Mouse (Mus musculus) embryonic facial prominence, embryonic 11.5 days (tissue): Measurements from ENCODE around the gene Cacna1c. TPM values are rescaled to one million over a fixed set of nuclear protein-coding genes. Genes with fewer than 3 reads are reported as not detected.
A peak's percentile ranks its signal among the peaks of the same experiment; 100 is the strongest.

Experiments used
- ATAC-seq: fragments of 200-750 bp; cut with Nextera tagmentation; replicated peaks from 2 replicates; pipeline ENCODE4 v1.8.0; 2017; ENCODE audit warnings: low read depth; ENCODE audit not compliant: insufficient number of reproducible peaks, low FRiP score, low TSS enrichment
- DNase-seq: peaks from one replicate; pipeline ENCODE4 v3.0.0-alpha.2; 2015; ENCODE audit warnings: low spot score
- H3K27ac ChIP-seq: fragments of 300-500 bp; sonication (generic); replicated peaks from 2 replicates; pipeline ENCODE4 v1.5.1; 2014; ENCODE audit warnings: mild to moderate bottlenecking, low read depth, low read length, control low read depth
- H3K27me3 ChIP-seq: fragments of 300-500 bp; sonication (generic); 2 replicates; pipeline ENCODE4 v1.6.1; 2014; ENCODE audit warnings: mild to moderate bottlenecking, low read length, moderate library complexity, mixed read lengths; ENCODE audit not compliant: control insufficient read depth, insufficient read depth
- H3K36me3 ChIP-seq: fragments of 300-500 bp; sonication (generic); replicated peaks from 2 replicates; pipeline ENCODE4 v1.6.1; 2014; ENCODE audit warnings: low read depth, mild to moderate bottlenecking, low read length, moderate library complexity, mixed read lengths; ENCODE audit not compliant: control insufficient read depth, insufficient read depth
- H3K4me1 ChIP-seq: fragments of 300-500 bp; sonication (generic); 2 replicates; pipeline ENCODE4 v1.6.1; 2014; ENCODE audit warnings: low read length, mixed read lengths; ENCODE audit not compliant: control insufficient read depth, insufficient read depth
- H3K4me2 ChIP-seq: fragments of 300-500 bp; sonication (generic); 2 replicates; pipeline ENCODE4 v1.6.1; 2014; ENCODE audit warnings: low read depth, mild to moderate bottlenecking, control low read depth, low read length, moderate library complexity
- H3K4me3 ChIP-seq: fragments of 300-500 bp; sonication (generic); 2 replicates; pipeline ENCODE4 v1.5.1; 2014; ENCODE audit warnings: low read depth, low read length, control low read depth
- H3K9ac ChIP-seq: fragments of 300-500 bp; sonication (generic); replicated peaks from 2 replicates; pipeline ENCODE4 v1.6.1; 2014; ENCODE audit warnings: mild to moderate bottlenecking, control low read depth, low read length
- H3K9me3 ChIP-seq: fragments of 300-500 bp; sonication (generic); replicated peaks from 2 replicates; pipeline ENCODE4 v1.6.1; 2016; ENCODE audit warnings: mild to moderate bottlenecking, low read length, inconsistent platforms, mixed read lengths; ENCODE audit not compliant: control insufficient read depth
- WGBS: fragments of 180-500 bp; shearing (Covaris S2); extraction: QIAGEN DNeasy Blood & Tissue Kit; methylation state at CpG from one replicate; pipeline ENCODE4 v1.1.7; 2014; 5-methylcytosine and 5-hydroxymethylcytosine counted together
- polyA plus RNA-seq: library from polyadenylated mRNA; unstranded; fragments of >200 nt; fragmentation: Nextera tagmentation; extraction: Ambion mirVana; gene quantifications from 2 replicates; pipeline ENCODE4 v1.2.1, GENCODE M21; 2014

The Cacna1c gene
- polyA plus RNA-seq, 1 experiment from 2014 or later, result 4.3 TPM

- Histone ChIP-seq H3K9me3 (no peaks in the 10 kb centered on the region), H3K4me1 (no peaks in the 10 kb centered on the region), H3K9ac (no peak overlapping the region), H3K27me3 (no peaks in the 10 kb centered on the region), H3K36me3 (no peaks in the 10 kb centered on the region), H3K4me3 (no peak overlapping the region), H3K4me2 (no peak overlapping the region), H3K27ac (no peak overlapping the region)
- no peak for ATAC-seq
- 27% methylated on average over 3 of the region's 3 CpGs for WGBS
- DNase-seq, result peak; percentile 75
Measured at GRCm38 (mm10) chr6:119233066-119233465, 36.8 kb upstream of the Cacna1c start.

DNA sequence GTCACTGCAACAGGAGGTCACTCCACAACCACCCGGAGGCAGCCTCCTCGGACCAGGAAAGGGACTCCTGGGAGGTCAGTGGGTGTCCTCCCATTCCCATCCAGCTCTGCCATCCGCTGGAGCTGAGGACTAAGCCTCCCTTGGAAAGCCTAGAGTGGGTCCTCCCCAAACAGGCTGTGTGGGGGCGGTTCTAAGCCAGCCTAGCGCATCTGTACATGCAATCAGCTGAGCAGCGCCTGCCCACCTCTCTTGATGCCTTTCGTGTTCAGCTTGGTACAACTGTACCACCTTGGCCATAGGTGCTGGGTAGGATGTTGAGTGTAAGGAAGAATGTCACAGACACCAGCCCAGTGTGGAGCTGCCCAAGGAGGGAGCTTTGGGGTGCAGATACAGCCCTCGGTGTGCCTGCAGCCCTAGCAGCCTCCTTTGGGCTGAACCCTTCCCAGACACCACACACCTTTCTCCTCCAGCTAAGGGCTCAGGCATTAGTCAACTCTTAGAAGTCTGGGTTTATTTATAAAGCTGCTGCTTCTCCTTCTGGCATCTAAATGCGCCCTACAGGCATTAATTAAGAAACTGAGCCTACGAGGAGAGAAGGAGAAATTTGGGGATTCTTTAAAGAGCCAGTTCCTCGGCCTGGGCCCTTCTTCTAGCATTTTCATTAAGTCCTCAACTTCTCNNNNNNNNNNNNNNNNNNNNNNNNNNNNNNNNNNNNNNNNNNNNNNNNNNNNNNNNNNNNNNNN lies 32.8 kb upstream of the Cacna1c start:
- 79% methylated on average over 11 of the region's 11 CpGs for WGBS

DNA sequence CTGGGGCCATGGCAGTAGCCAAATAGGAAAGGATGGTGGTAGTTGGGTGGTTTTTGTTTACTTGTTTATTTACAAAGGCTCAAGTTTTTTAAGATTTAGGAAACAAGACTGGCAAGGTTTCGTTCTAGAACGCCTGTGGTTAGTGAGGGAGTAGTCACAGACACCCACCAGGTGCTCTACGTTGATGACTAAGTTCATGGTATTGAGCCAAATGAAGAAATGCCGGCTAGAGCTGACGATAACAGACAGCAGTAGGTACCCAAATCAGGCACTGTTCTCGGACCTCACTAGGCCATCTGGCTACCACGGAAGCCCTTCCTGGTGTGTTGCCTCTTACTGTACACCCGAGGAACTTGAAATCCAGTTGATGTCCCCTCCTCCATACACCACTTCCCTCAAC lies 30.8 kb upstream of the Cacna1c start:
- ATAC-seq (no peak), DNase-seq (no peak)
- Histone ChIP-seq H3K4me2 (no peak overlapping the region), H3K36me3 (no peaks in the 10 kb centered on the region), H3K27me3 (no peaks in the 10 kb centered on the region), H3K9ac (no peak overlapping the region), H3K27ac (no peak overlapping the region), H3K4me3 (no peak overlapping the region), H3K4me1 (no peaks in the 10 kb centered on the region), H3K9me3 (no peaks in the 10 kb centered on the region)
- WGBS, result 91% methylated on average over 8 of the region's 8 CpGs

More for the DNA sequence above, 32.8 kb upstream of the Cacna1c start:
- ATAC-seq (no peak), DNase-seq (no peak)
- H3K27me3 ChIP-seq, result no peaks in the 10 kb centered on the region
- no peaks in the 10 kb centered on the region for H3K36me3 ChIP-seq
- H3K9ac ChIP-seq, result no peak overlapping the region
- H3K4me2 ChIP-seq, result no peak overlapping the region
- H3K4me1 ChIP-seq, result no peaks in the 10 kb centered on the region
- H3K4me3 ChIP-seq, result no peak overlapping the region
- H3K27ac ChIP-seq, result no peak overlapping the region
- H3K9me3 ChIP-seq, result no peaks in the 10 kb centered on the region

DNA sequence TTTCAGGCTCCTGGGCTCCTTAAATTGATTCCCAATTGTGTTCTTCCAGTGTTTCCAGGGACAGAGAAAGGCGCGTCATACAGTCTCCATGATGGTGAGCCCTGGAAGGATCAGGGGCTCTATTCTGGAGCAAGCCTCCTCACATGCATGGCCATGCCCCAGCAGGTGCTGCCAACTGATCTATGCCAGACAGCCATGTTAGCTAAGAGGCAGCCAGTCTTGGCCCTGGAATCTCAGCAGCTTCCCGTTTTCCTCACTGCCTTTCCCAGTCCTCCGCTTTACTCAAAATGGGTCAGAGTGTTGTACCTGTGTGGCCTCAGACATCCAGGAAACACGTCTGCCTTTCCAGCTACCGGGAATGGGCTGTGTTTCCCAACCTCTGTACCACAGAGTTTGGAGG lies 29.5 kb upstream of the Cacna1c start:
- DNase-seq, result no peak
- 89% methylated on average over 6 of the region's 6 CpGs for WGBS
- H3K4me2 ChIP-seq, result no peak overlapping the region

DNA sequence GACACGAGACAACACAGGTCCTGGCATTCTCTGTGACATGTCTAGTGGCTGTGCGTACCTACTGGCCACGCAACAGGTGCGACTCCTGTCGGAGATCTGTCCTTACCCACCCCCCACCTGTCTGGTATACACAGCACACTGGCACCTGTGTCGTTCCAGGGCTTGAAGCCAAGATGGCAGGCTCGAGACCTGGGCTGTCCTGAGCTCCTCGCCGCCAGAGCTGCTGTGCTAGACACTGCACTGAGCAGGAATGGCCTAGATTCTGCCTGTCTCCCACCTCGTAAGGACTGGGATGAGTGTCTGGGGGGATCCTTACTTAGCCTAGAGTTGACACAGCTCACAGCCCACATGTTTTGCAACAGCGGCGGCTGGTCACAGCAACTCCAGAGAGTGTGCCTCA lies 29.0 kb upstream of the Cacna1c start:
- H3K4me3 ChIP-seq, result no peak overlapping the region
- no peaks in the 10 kb centered on the region for H3K36me3 ChIP-seq
- H3K27me3 ChIP-seq, result no peaks in the 10 kb centered on the region
- no peaks in the 10 kb centered on the region for H3K4me1 ChIP-seq
- H3K4me2 ChIP-seq, result no peak overlapping the region
- 87% methylated on average over 12 of the region's 12 CpGs for whole genome bisulfite sequencing
- no peak overlapping the region for H3K27ac ChIP-seq
- ATAC-seq (no peak), DNase-seq (no peak)
- no peak overlapping the region for H3K9ac ChIP-seq
- no peaks in the 10 kb centered on the region for H3K9me3 ChIP-seq

More for the DNA sequence above, 29.5 kb upstream of the Cacna1c start:
- no peak for ATAC-seq
- Histone ChIP-seq H3K9me3 (no peaks in the 10 kb centered on the region), H3K36me3 (no peaks in the 10 kb centered on the region), H3K27ac (no peak overlapping the region), H3K9ac (no peak overlapping the region), H3K4me3 (no peak overlapping the region), H3K4me1 (no peaks in the 10 kb centered on the region), H3K27me3 (no peaks in the 10 kb centered on the region)

- DNase-seq (no peak), ATAC-seq (no peak)
- no peaks in the 10 kb centered on the region for H3K27me3 ChIP-seq
- no peak overlapping the region for H3K9ac ChIP-seq
- H3K9me3 ChIP-seq, result no peaks in the 10 kb centered on the region
- 81% methylated on average over 13 of the region's 13 CpGs for WGBS
- no peaks in the 10 kb centered on the region for H3K4me1 ChIP-seq
- H3K4me2 ChIP-seq, result no peak overlapping the region
- no peak overlapping the region for H3K27ac ChIP-seq
- H3K36me3 ChIP-seq, result no peaks in the 10 kb centered on the region
- H3K4me3 ChIP-seq, result no peak overlapping the region
Measured at GRCm38 (mm10) chr6:119224451-119225195, 28.4 kb upstream of the Cacna1c start.

DNA sequence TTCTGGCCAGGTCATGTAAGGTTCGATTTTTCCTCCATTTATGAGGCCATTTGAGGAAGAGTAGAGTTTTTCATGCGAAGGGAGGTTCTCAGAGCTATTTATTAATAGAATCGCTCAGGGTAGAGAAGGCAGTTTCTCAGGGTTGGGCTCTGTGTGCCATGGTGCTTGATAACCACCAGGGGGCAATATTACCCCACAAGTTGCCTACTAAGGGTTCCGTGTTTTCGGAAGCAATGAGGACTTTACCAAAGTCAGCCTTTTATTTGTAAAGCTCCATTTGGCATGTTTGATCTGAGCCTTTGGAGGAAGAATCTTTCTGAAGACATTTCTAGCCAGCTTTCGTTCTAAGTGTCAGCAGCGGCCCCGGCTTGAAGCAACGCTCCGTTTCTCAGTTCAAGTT lies 24.1 kb upstream of the Cacna1c start:
- no peak overlapping the region for H3K4me3 ChIP-seq
- no peak overlapping the region for H3K9ac ChIP-seq
- ATAC-seq (no peak), DNase-seq (peak; percentile 72)
- H3K4me2 ChIP-seq, result no peak overlapping the region
- H3K27ac ChIP-seq, result no peak overlapping the region
- no peaks in the 10 kb centered on the region for H3K36me3 ChIP-seq
- H3K9me3 ChIP-seq, result no peaks in the 10 kb centered on the region
- H3K4me1 ChIP-seq, result no peaks in the 10 kb centered on the region
- WGBS, result 53% methylated on average over 10 of the region's 10 CpGs
- no peaks in the 10 kb centered on the region for H3K27me3 ChIP-seq

DNA sequence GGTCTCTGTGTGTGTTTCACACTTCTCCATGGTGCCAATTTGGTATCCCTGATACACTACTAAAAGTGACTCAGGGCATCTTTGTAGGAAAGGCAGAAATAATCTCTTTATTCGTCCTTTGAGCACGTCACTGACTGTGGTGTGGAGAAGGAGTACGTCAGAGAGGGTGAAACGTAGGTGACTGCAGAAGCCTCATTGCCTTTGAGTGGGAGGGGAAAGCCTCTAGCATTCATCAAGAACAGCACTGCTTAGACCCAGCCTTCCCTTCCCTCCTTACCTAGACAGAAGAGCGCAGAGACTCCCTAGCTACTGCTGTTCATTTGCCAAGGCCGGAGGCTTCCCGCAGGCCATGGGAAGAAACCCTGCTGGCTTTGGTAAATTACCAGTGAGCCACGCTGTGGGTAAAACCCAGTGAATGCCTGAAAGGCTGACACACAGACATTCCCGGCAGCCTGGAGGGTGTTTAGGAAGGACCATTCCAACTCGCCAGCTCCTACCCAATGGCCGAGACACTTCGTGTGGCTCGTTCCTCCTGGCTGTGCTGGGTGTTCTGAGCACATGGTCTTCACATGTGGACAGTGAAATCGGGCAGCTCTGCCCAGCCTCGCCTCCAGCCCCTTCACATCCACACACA lies 23.1 kb upstream of the Cacna1c start:
- no peaks in the 10 kb centered on the region for H3K36me3 ChIP-seq
- DNase-seq, result no peak
- WGBS, result 74% methylated on average over 15 of the region's 15 CpGs

More for the DNA sequence above, 23.1 kb upstream of the Cacna1c start:
- no peaks in the 10 kb centered on the region for H3K4me1 ChIP-seq
- no peak overlapping the region for H3K4me3 ChIP-seq
- H3K4me2 ChIP-seq, result no peak overlapping the region
- no peak for ATAC-seq
- no peaks in the 10 kb centered on the region for H3K9me3 ChIP-seq
- H3K27ac ChIP-seq, result no peak overlapping the region
- no peak overlapping the region for H3K9ac ChIP-seq
- H3K27me3 ChIP-seq, result no peaks in the 10 kb centered on the region
